Mouse (Mus musculus): Measurements from ENCODE around the gene Bmper.

GRCm38 (mm10) chr9:23433238-23433637, 210.4 kb downstream of the Bmper start:
- no peak for TF ChIP-seq CTCF (IDR thresholded peaks at IDR 0.05; ENCODE audit: low read depth)
- TF ChIP-seq EP300 (optimal IDR thresholded peaks at IDR 0.05), result no peak

All from stomach, postnatal 0 days (tissue).